Mouse (Mus musculus) 3T3-L1 (cell line): ENCODE results near the gene Olfr424.

Source experiments
- DNase-seq: peaks from one replicate; pipeline ENCODE4 v3.0.0-alpha.2; 2015; ENCODE audit warnings: low read depth, low spot score

Gene Olfr424

GRCm38 (mm10) chr1:174131217-174131616 is at the start of gene Olfr424:
Olfr424 (plus strand) TSS chr1:174131517.
- no peak for DNase-seq

- no peak for DNase-seq
Measured at GRCm38 (mm10) chr1:174084031-174084430, 47.3 kb upstream of the Olfr424 start, which contains the start of gene Olfr429. Olfr429 (plus strand) TSS chr1:174084331.

- DNase-seq = no peak
Measured at GRCm38 (mm10) chr1:174096591-174096990, 34.7 kb upstream of the Olfr424 start, which contains the start of gene Olfr427. Olfr427 (plus strand) TSS chr1:174096891.

GRCm38 (mm10) chr1:174103735-174104134 is 27.6 kb upstream of the Olfr424 start:
- DNase-seq = peak; percentile 54

- DNase-seq = no peak
Measured at GRCm38 (mm10) chr1:174121062-174121461, 10.3 kb upstream of the Olfr424 start, which contains the start of gene Olfr231. Olfr231 (minus strand) TSS chr1:174121162.

GRCm38 (mm10) chr1:174131999-174132398 is 682 bp downstream of the Olfr424 start:
- no peak for DNase-seq

GRCm38 (mm10) chr1:174141384-174141783 is 10.1 kb downstream of the Olfr424 start:
- DNase-seq = no peak

- no peak for DNase-seq
Measured at GRCm38 (mm10) chr1:174146696-174147095, 15.4 kb downstream of the Olfr424 start.

GRCm38 (mm10) chr1:174149289-174149688 is 18.0 kb downstream of the Olfr424 start:
- no peak for DNase-seq

- no peak for DNase-seq
Measured at GRCm38 (mm10) chr1:174155333-174155732, 24.0 kb downstream of the Olfr424 start, which contains the start of gene Olfr420. Olfr420 (plus strand) TSS chr1:174155633.

GRCm38 (mm10) chr1:174157622-174158021 is 26.3 kb downstream of the Olfr424 start:
- DNase-seq = no peak

GRCm38 (mm10) chr1:174158512-174158911 is 27.2 kb downstream of the Olfr424 start:
- no peak for DNase-seq

GRCm38 (mm10) chr1:174159095-174159494 is 27.8 kb downstream of the Olfr424 start:
- DNase-seq = no peak

- peak; percentile 6 for DNase-seq
Measured at GRCm38 (mm10) chr1:174169024-174169423, 37.7 kb downstream of the Olfr424 start.

GRCm38 (mm10) chr1:174170706-174171501 is 39.6 kb downstream of the Olfr424 start:
- DNase-seq = no peak

- no peak for DNase-seq
Measured at GRCm38 (mm10) chr1:174171537-174171936, 40.2 kb downstream of the Olfr424 start.

- no peak for DNase-seq
Measured at GRCm38 (mm10) chr1:174172605-174173004, 41.3 kb downstream of the Olfr424 start, which contains the start of gene Spta1. Spta1 (plus strand) TSS chr1:174172776.
